Mouse (Mus musculus): Measurements from ENCODE around the gene Mmp17. TPM values are rescaled to one million over a fixed set of nuclear protein-coding genes. Genes with fewer than 3 reads are reported as not detected.
"Not testable (repeated sequence)": the region's sequence is repeated elsewhere in the genome, so short reads cannot be mapped to it uniquely, and the experiment has no call there.

Mmp17 gene
- polyA plus RNA-seq, 1 experiment: 1.6 TPM

- H3K27ac ChIP-seq (ENCODE audit: insufficient read depth, low read depth, low read length); H3K4me1 ChIP-seq (ENCODE audit: control insufficient read depth, insufficient read depth, low read length); H3K27me3 ChIP-seq (replicated peaks; ENCODE audit: control insufficient read depth, insufficient read depth, low read length); H3K36me3 ChIP-seq (ENCODE audit: control insufficient read depth, insufficient read depth, low read length); H3K4me3 ChIP-seq (ENCODE audit: insufficient read depth, low read depth, low read length): not testable (repeated sequence)
- WGBS: 58% methylated on average over 9 of the region's 9 CpGs
- DNase-seq: peak; percentile 31
- TF ChIP-seq CTCF (conservative IDR thresholded peaks at IDR 0.05; ENCODE audit: insufficient read depth, insufficient read length, low read depth, low read length): peak; percentile 22; the same call in 1 of the 2 replicates
Observed at GRCm38 (mm10) chr5:129620600-129620999, 36.6 kb downstream of the Mmp17 start.

- Histone ChIP-seq H3K4me1 (ENCODE audit: control insufficient read depth, insufficient read depth, low read length) (no peaks in the 10 kb centered on the region; the same call in 1 of the 2 replicates), H3K27me3 (replicated peaks; ENCODE audit: control insufficient read depth, insufficient read depth, low read length) (no peaks in the 10 kb centered on the region), H3K27ac (ENCODE audit: insufficient read depth, low read depth, low read length) (peak overlapping the region; percentile 61), H3K36me3 (ENCODE audit: control insufficient read depth, insufficient read depth, low read length) (no peaks in the 10 kb centered on the region), H3K4me3 (ENCODE audit: insufficient read depth, low read depth, low read length) (no peak overlapping the region; the same call in 1 of the 2 replicates)
- 41% methylated on average over 5 of the region's 5 CpGs for WGBS
- TF ChIP-seq POLR2A (IDR thresholded peaks at IDR 0.05; ENCODE audit: low read depth, low read length) (no peak), CTCF (conservative IDR thresholded peaks at IDR 0.05; ENCODE audit: insufficient read depth, insufficient read length, low read depth, low read length) (no peak)
- DNase-seq: peak; percentile 62
Observed at GRCm38 (mm10) chr5:129621361-129621760, 37.4 kb downstream of the Mmp17 start.

GRCm38 (mm10) chr5:129626099-129626498, 42.1 kb downstream of the Mmp17 start:
- no peaks in the 10 kb centered on the region for H3K36me3 ChIP-seq (ENCODE audit: control insufficient read depth, insufficient read depth, low read length)
- DNase-seq: peak; percentile 83
- no peak for TF ChIP-seq POLR2A (IDR thresholded peaks at IDR 0.05; ENCODE audit: low read depth, low read length)
- TF ChIP-seq CTCF (conservative IDR thresholded peaks at IDR 0.05; ENCODE audit: insufficient read depth, insufficient read length, low read depth, low read length): no peak
- H3K4me3 ChIP-seq (ENCODE audit: insufficient read depth, low read depth, low read length): no peak overlapping the region
- no peaks in the 10 kb centered on the region; the same call in 1 of the 2 replicates for H3K4me1 ChIP-seq (ENCODE audit: control insufficient read depth, insufficient read depth, low read length)
- H3K27me3 ChIP-seq (replicated peaks; ENCODE audit: control insufficient read depth, insufficient read depth, low read length): no peaks in the 10 kb centered on the region
- no peak overlapping the region for H3K27ac ChIP-seq (ENCODE audit: insufficient read depth, low read depth, low read length)
- 68% methylated on average over 6 of the region's 6 CpGs for WGBS

- 44% methylated on average over 4 of the region's 4 CpGs for WGBS
- not testable (repeated sequence) for H3K27me3 ChIP-seq (replicated peaks; ENCODE audit: control insufficient read depth, insufficient read depth, low read length)
Observed at GRCm38 (mm10) chr5:129626586-129626985, 42.6 kb downstream of the Mmp17 start.

GRCm38 (mm10) chr5:129632270-129633250, 48.6 kb downstream of the Mmp17 start:
- DNase-seq; H3K27ac ChIP-seq (ENCODE audit: insufficient read depth, low read depth, low read length); H3K4me1 ChIP-seq (ENCODE audit: control insufficient read depth, insufficient read depth, low read length); H3K36me3 ChIP-seq (ENCODE audit: control insufficient read depth, insufficient read depth, low read length); H3K4me3 ChIP-seq (ENCODE audit: insufficient read depth, low read depth, low read length); H3K27me3 ChIP-seq (replicated peaks; ENCODE audit: control insufficient read depth, insufficient read depth, low read length): not testable (repeated sequence)
- 84% methylated on average over 2 of the region's 2 CpGs for WGBS

More at GRCm38 (mm10) chr5:129626586-129626985, 42.6 kb downstream of the Mmp17 start:
- not testable (repeated sequence) for H3K27ac ChIP-seq (ENCODE audit: insufficient read depth, low read depth, low read length); H3K4me1 ChIP-seq (ENCODE audit: control insufficient read depth, insufficient read depth, low read length); H3K36me3 ChIP-seq (ENCODE audit: control insufficient read depth, insufficient read depth, low read length); H3K4me3 ChIP-seq (ENCODE audit: insufficient read depth, low read depth, low read length)
- DNase-seq: peak; percentile 44

- no peak for TF ChIP-seq POLR2A (IDR thresholded peaks at IDR 0.05; ENCODE audit: low read depth, low read length)
- TF ChIP-seq CTCF (conservative IDR thresholded peaks at IDR 0.05; ENCODE audit: insufficient read depth, insufficient read length, low read depth, low read length): no peak
- WGBS: 94% methylated on average over 5 of the region's 5 CpGs
- H3K4me1 ChIP-seq (ENCODE audit: control insufficient read depth, insufficient read depth, low read length): peaks cover 4% of the 10 kb centered on the region; the same call in 1 of the 2 replicates
- no peak overlapping the region for H3K27ac ChIP-seq (ENCODE audit: insufficient read depth, low read depth, low read length)
- no peak overlapping the region for H3K4me3 ChIP-seq (ENCODE audit: insufficient read depth, low read depth, low read length)
- DNase-seq: no peak
- H3K27me3 ChIP-seq (replicated peaks; ENCODE audit: control insufficient read depth, insufficient read depth, low read length): no peaks in the 10 kb centered on the region
- no peaks in the 10 kb centered on the region for H3K36me3 ChIP-seq (ENCODE audit: control insufficient read depth, insufficient read depth, low read length)
Observed at GRCm38 (mm10) chr5:129650858-129651257, 66.9 kb downstream of the Mmp17 start.

- Histone ChIP-seq H3K36me3 (ENCODE audit: control insufficient read depth, insufficient read depth, low read length) (no peaks in the 10 kb centered on the region; the same call in none of the 2 replicates), H3K4me3 (ENCODE audit: insufficient read depth, low read depth, low read length) (no peak overlapping the region), H3K27ac (ENCODE audit: insufficient read depth, low read depth, low read length) (no peak overlapping the region), H3K4me1 (ENCODE audit: control insufficient read depth, insufficient read depth, low read length) (peaks cover 4% of the 10 kb centered on the region; the same call in 1 of the 2 replicates), H3K27me3 (replicated peaks; ENCODE audit: control insufficient read depth, insufficient read depth, low read length) (no peaks in the 10 kb centered on the region)
- TF ChIP-seq POLR2A (IDR thresholded peaks at IDR 0.05; ENCODE audit: low read depth, low read length): no peak
- no peak for TF ChIP-seq CTCF (conservative IDR thresholded peaks at IDR 0.05; ENCODE audit: insufficient read depth, insufficient read length, low read depth, low read length)
- no peak for DNase-seq
- whole genome bisulfite sequencing: 98% methylated on average over 10 of the region's 10 CpGs
Observed at GRCm38 (mm10) chr5:129657016-129657415, 73.0 kb downstream of the Mmp17 start.

Measured in kidney, adult 2 months (tissue).